Mouse (Mus musculus) midbrain, postnatal 0 days (tissue): ENCODE data around the gene Ptpn3. TPM values are rescaled to one million over a fixed set of nuclear protein-coding genes. Genes with fewer than 3 reads are reported as not detected.

Experiments used
- ATAC-seq: fragments of 200-750 bp; cut with Nextera tagmentation; 2 replicates; pipeline ENCODE4 v1.8.0; 2017; ENCODE audit warnings: moderate number of reproducible peaks, mild to moderate bottlenecking, moderate TSS enrichment, moderate library complexity; ENCODE audit not compliant: low FRiP score
- DNase-seq: peaks from one replicate; pipeline ENCODE4 v3.0.0-alpha.2; 2015; ENCODE audit warnings: low spot score
- H3K27ac ChIP-seq: fragments of 300-500 bp; sonication (generic); 2 replicates; pipeline ENCODE4 v1.5.1; 2014; ENCODE audit warnings: low read depth, mild to moderate bottlenecking, low read length, mixed read lengths
- H3K27me3 ChIP-seq: fragments of 300-500 bp; sonication (generic); 2 replicates; pipeline ENCODE4 v1.6.1; 2014; ENCODE audit warnings: low read length, control low read depth, mixed read lengths; ENCODE audit not compliant: insufficient read depth
- H3K36me3 ChIP-seq: fragments of 300-500 bp; sonication (generic); 2 replicates; pipeline ENCODE4 v1.6.1; 2014; ENCODE audit warnings: low read length, control low read depth, mixed read lengths; ENCODE audit not compliant: insufficient read depth
- H3K4me1 ChIP-seq: fragments of 300-500 bp; sonication (generic); 2 replicates; pipeline ENCODE4 v1.6.1; 2014; ENCODE audit warnings: mild to moderate bottlenecking, control low read depth, antibody characterized with exemption, low read length, mixed read lengths; ENCODE audit not compliant: insufficient read depth
- H3K4me2 ChIP-seq: fragments of 300-500 bp; sonication (generic); 2 replicates; pipeline ENCODE4 v1.6.1; 2014; ENCODE audit warnings: low read depth, mild to moderate bottlenecking, low read length, mixed read lengths; ENCODE audit not compliant: poor library complexity, severe bottlenecking
- H3K4me3 ChIP-seq: fragments of 300-500 bp; sonication (generic); 2 replicates; pipeline ENCODE4 v1.5.1; 2014; ENCODE audit warnings: low read depth, mild to moderate bottlenecking, low read length, moderate library complexity
- H3K9ac ChIP-seq: fragments of 300-500 bp; sonication (generic); replicated peaks from 2 replicates; pipeline ENCODE4 v1.6.1; 2014; ENCODE audit warnings: mild to moderate bottlenecking, low read length, moderate library complexity, mixed read lengths; ENCODE audit not compliant: poor library complexity, severe bottlenecking
- H3K9me3 ChIP-seq: fragments of 300-500 bp; sonication (generic); 2 replicates; pipeline ENCODE4 v1.6.1; 2016; ENCODE audit warnings: low read length, control low read depth
- CTCF ChIP-seq: IDR thresholded peaks from 2 replicates; pipeline ENCODE4 v1.5.1; 2016; ENCODE audit warnings: antibody characterized with exemption, mild to moderate bottlenecking
- WGBS: fragments of 180-500 bp; shearing (Covaris S2); extraction: QIAGEN DNeasy Blood & Tissue Kit; methylation state at CpG from one replicate; pipeline ENCODE4 v1.1.7; 2014; 5-methylcytosine and 5-hydroxymethylcytosine counted together
- polyA plus RNA-seq: library from polyadenylated mRNA; unstranded; fragments of >200 nt; fragmentation: Nextera tagmentation; extraction: Ambion mirVana; gene quantifications from 2 replicates; pipeline ENCODE4 v1.2.1, GENCODE M21; 2015
- total RNA-seq: library from RNA; depleted of rRNA; stranded (reverse); fragments of >200 nt; gene quantifications from 2 replicates; pipeline ENCODE4 v1.2.3, GENCODE M21; 2014; rRNA removed

Gene Ptpn3
- total and polyA plus RNA-seq, 2 experiments from 2014 or later: 1.9 to 6.2 TPM

DNA sequence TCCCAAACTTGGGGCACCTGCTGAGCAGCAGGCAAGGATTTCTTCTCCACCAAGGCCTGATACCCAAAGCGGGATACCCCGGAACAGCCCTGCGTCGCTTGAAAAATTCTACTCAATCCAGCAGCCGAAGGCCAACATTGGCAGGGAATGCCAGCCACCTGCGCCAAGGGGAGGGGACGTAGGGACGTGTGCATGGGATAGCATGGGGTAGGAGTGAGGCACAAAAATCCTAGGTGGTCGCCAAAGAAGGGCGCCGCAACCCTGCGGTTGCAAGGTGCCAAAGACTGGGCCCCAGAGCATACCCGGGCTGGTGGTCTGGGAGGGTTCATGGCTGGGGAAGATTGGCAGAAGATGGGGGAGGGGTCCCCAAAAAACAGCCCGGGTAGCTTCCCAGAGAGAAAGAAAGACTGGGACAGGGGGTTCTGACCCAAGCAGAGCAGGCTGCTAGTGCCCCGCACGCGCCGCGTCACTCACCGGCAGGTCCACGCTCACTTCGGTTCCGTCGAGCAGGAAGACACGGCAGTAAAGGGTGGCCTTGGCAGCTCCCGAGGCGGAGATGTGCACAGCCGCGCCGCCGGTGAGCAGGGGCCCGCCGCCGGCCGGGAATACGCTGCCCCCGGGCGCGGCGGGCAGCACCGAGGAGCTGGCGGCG, 159.1 kb downstream of the Ptpn3 start:
- Histone ChIP-seq H3K27ac (peak overlapping the region; percentile 65; the same call in 1 of the 2 replicates), H3K9me3 (no peaks in the 10 kb centered on the region), H3K4me3 (peak overlapping the region; percentile 65), H3K4me2 (peak overlapping the region; percentile 84), H3K9ac (peak overlapping the region; percentile 81), H3K4me1 (peaks cover 7% of the 10 kb centered on the region), H3K27me3 (no peaks in the 10 kb centered on the region; the same call in 1 of the 2 replicates), H3K36me3 (no peaks in the 10 kb centered on the region)
- no peak for TF ChIP-seq CTCF
- ATAC-seq (peak; percentile 48; the same call in 1 of the 2 replicates), DNase-seq (peak; percentile 15)
- WGBS: 2% methylated on average over 37 of the region's 43 CpGs

DNA sequence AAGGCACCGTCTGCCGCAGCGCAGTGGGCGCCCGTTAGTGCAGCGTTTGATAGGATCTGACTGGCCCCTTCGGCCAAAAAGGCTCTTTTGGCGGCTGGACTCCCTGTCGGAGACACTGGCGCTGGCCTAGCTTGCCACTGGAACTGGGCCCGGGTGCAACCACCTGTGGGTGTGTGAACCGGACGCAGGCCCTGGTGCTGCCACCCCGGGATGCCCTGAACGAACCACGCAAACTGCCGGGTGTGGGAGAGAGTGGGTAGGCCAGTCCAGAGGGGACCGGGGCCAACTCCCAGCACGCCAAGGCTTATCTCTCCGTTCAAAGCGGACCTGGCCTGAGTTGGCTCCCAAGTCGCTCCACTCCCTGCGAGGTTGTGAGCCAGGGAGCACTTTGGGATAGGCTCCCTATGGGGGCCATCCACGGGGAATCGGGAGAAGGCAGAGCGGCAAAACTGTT, 159.7 kb downstream of the Ptpn3 start:
- peaks cover 7% of the 10 kb centered on the region for H3K4me1 ChIP-seq
- peak overlapping the region; percentile 84 for H3K4me2 ChIP-seq
- H3K27me3 ChIP-seq: no peaks in the 10 kb centered on the region; the same call in 1 of the 2 replicates
- 2% methylated on average over 26 of the region's 26 CpGs for WGBS
- peak overlapping the region; percentile 65 for H3K4me3 ChIP-seq
- H3K9me3 ChIP-seq: no peaks in the 10 kb centered on the region
- H3K9ac ChIP-seq: peak overlapping the region; percentile 81
- no peak for TF ChIP-seq CTCF
- ATAC-seq: no peak
- DNase-seq: peak; percentile 48
- H3K36me3 ChIP-seq: no peaks in the 10 kb centered on the region
- H3K27ac ChIP-seq: no peak overlapping the region

DNA sequence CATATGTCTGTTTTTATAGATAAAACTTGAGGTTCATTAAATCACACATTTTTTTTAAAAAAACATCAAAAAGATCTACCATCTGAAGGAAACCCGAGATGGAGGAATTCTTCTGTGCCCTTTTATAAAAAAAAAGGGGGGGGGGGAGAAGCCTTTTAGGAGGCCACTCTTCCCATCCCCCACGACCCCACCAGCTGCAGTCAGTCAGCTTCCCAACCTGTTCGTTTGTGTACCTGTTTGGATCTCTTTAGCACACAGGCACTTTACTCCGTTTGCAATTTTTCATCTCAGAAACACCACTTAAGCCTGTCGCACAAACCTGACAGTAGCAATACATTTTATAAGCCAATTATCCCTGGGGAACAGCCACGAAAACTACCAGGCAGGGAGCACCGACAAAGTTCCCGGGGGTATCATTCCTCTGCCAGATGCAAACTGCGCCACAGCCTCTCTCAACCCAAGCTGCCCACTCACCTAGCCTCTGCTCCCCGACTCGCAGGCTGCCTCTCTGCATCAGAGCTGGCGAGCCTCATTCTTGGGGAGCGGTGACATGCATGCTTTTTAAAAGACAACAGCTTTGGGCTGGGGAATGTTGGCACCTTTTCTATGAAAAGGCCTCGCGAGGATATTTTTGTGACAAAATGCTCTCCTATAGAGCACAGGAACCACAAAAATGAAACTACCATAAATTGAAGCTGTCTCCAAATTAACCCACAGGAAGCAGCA, 160.5 kb downstream of the Ptpn3 start:
- DNase-seq: peak; percentile 15
- 23% methylated on average over 15 of the region's 15 CpGs for WGBS
- H3K9ac ChIP-seq: peak overlapping the region; percentile 81; the same call in 1 of the 2 replicates

More for the DNA sequence above, 160.5 kb downstream of the Ptpn3 start:
- Histone ChIP-seq H3K4me2 (peak overlapping the region; percentile 84), H3K36me3 (no peaks in the 10 kb centered on the region), H3K4me3 (peak overlapping the region; percentile 65), H3K27ac (no peak overlapping the region), H3K9me3 (no peaks in the 10 kb centered on the region), H3K27me3 (no peaks in the 10 kb centered on the region; the same call in 1 of the 2 replicates), H3K4me1 (peaks cover 7% of the 10 kb centered on the region)
- no peak for ATAC-seq
- no peak for TF ChIP-seq CTCF

Other genes starting within 250 kb of the Ptpn3 start
- 12.3 and 14.9 TPM in 2 replicates for gene Epb41l4b, start 158.4 kb downstream of the Ptpn3 start, total RNA-seq
- gene Epb41l4b, start 158.4 kb downstream of the Ptpn3 start, polyA plus RNA-seq: 3.1 and 3.2 TPM in 2 replicates
- 26.4 and 27.8 TPM in 2 replicates for gene Palm2, start 132.4 kb upstream of the Ptpn3 start, total RNA-seq
- 19.8 and 33.1 TPM in 2 replicates for gene Palm2, start 132.4 kb upstream of the Ptpn3 start, polyA plus RNA-seq